Mouse (Mus musculus): ENCODE data around the gene Pigx.

The Pigx gene

DNA sequence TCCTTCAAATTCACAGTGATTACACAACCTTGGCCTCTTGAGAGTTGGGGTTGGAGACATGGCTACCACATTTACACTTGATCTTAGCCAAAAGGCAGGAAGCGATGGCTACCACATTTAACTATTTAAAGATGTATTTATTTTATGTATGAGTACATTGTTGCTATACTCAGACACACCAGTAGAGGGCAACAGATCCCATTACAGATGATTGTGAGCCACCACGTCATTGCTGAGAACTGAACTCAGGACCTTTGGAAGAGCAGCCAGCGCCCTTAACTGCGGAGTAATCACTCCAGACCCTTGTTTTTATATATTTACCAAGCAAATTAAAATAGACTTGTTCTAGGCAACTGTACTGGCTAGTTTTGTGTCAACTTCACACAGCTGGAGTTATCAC, 57.2 kb downstream of the Pigx start:
- no peak for DNase-seq

Data from retina, postnatal 1 day (tissue).